Mouse (Mus musculus): ENCODE measurements around the gene Mvb12a.

DNA sequence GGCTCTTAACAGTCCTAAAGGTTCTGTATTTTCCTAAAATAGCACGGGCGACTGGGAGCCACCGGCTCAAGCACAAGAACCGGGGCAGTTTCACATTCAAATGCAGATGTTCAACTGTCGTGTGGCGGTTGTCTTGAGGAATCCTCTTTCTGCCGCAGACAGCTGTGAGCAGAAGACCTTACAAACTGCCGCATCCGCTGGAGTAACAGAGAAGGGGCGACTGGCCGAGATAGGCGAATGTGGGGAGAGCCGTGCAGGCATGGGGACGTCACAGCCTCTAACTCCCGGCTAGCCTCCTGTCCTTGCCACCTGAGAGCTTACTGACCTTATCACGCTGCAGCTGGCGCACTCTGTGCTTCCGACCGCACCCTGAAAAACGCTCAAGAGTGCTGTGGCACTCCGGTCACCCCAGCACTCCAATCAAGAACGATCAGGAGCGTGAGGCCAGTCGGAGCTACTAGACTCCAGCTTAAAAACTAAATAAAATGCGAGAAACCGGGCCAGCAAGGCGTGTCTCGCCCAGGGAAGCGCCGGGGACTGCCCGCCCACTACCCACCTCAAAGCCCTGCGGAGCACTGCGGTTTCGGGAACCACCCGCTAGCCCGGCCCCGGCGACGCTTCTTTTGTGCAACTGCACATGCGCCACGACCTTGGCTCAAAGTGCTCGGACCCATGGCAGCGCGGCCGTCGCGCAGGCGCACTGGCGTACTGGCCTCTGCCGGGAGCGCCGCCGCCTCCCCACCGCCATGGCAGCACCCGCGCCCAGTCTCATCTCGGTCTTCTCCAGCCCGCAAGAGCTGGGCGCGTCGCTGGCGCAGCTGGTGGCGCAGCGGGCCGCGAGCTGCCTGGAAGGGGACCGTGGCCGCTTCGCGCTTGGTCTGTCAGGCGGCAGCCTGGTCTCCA, 49.0 kb downstream of the Mvb12a start, which contains the start of gene Pgls:
- TF ChIP-seq POLR2A (IDR thresholded peaks at IDR 0.05; ENCODE audit: low read depth, low read length) (peak; percentile 86), CTCF (IDR thresholded peaks at IDR 0.05; ENCODE audit: extremely low read depth, insufficient read length, insufficient replicate concordance, low read depth, low read length) (no peak)
